Mouse (Mus musculus): ENCODE data around the gene Hrc.

The Hrc gene

DNA sequence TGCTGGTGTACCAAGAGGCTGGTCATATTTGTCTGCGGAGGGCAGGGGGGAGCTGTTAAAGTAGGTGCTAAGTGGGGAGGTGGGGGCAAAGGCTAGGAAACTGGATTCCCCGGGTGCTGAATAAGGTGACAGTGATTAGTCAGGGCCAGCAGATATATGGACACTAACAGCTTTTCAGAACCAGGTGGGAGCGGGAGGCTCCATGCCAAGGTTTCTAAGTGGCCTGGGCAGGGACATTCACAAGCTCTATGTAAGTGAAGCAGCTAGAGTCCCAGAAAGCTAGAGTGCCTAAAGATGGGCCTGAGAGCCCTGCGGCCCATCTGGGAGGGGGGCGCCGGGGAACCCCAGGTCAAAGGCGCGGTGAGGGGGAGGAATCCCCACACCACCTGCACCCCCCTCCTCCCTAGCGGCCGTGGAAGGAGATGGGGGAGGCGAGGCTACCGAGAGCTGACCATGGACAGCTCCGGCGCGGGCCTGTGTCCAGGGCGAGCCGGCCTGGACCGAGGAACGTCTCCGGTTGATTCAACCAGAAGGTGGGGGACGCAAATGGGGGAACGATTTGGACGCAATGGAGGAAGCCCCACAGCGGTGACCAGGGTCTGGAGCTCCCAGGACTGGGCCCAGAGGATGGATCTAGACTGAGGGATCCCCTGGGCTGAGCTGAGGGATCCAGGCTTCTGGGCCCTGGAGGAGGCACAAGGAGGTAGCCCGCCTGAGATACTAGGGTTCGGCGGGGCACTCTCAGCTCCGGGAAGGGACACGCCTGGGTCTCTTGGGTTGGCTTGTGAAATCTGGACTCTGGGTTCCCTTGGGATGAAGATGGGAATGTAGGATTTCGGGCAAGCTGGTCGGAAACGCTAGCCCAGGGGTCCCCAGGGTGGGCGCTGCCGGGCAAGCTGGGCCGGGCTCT lies 30.9 kb downstream of the Hrc start:
- no peak for DNase-seq (ENCODE audit: low spot score in 2 of 2)

DNA sequence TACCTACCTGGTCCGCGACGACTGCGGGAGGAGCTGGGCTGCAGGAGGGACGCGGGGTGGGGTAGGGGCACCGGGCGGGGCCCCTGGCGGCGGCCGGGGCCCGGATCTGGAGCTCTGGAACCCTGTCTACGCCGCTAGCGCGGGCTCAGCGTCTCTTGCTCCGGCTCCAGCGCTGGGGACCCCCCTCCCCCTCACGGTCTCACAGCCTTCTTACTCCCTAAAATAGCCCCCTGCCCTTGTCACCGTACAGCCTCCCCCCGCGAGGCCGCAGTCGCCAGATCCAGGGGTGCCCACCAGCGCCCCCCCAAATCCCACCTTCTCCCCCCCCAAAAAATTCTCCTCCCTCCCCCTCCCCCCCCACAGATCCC lies 31.5 kb downstream of the Hrc start, which contains the start of gene Ppfia3:
TSS of gene Ppfia3 (minus strand) at position 368 of the 368 bp plus-strand sequence.
- no peak for DNase-seq (ENCODE audit: low spot score in 2 of 2)

GRCm38 (mm10) chr7:45367020-45367880 lies 32.2 kb downstream of the Hrc start:
- peak; percentile 96 to 97 for DNase-seq (ENCODE audit: low spot score in 2 of 2)

- DNase-seq (ENCODE audit: low spot score in 2 of 2), result no peak
Measured at GRCm38 (mm10) chr7:45368178-45368577, 33.1 kb downstream of the Hrc start.

GRCm38 (mm10) chr7:45369022-45369745 lies 34.1 kb downstream of the Hrc start:
- DNase-seq (ENCODE audit: low spot score in 2 of 2), result no peak

DNA sequence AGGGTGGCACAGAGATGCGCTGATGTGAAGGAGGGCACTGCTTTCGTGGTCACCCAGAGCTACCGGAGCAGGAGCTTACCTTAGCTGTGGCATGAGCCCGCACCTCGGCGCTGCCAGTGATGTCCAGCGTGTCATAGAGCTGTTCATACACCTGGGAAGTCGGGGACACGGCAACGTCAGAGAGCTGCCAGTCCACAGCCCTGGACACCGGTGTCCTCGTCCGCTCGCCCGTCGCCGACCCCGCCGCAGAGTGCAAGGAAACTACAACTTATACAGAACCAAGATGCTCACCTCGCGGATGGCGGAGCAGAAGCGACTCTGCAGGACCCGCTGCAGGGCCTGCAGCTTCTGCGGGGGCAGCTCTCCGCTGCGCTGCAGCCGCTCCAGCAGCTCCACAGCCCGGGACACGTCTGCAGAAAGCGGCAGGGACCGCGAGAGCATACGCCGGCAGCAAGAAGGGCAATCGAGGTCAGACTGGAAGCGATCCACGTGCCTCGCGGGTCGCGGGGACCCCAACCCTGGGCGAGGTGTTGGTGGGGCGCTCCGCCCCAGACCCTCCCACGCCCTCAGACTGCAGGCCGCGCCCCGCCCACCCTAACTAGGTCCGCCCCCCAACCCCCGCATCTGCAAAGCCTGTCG lies 34.9 kb downstream of the Hrc start:
- DNase-seq (ENCODE audit: low spot score in 2 of 2), result peak in 1 of 2 experiments; percentile 23

- DNase-seq (ENCODE audit: low spot score in 2 of 2), result peak; percentile 85 to 89
Measured at GRCm38 (mm10) chr7:45370475-45371311, 35.6 kb downstream of the Hrc start, which contains the start of gene Lin7b. Gene Lin7b, minus strand, starts transcription at chr7:45370583.

- DNase-seq (ENCODE audit: low spot score in 2 of 2), result no peak
Measured at GRCm38 (mm10) chr7:45372371-45372770, 37.3 kb downstream of the Hrc start.

- no peak for DNase-seq (ENCODE audit: low spot score in 2 of 2)
Measured at GRCm38 (mm10) chr7:45374620-45375019, 39.5 kb downstream of the Hrc start.

GRCm38 (mm10) chr7:45376057-45376456 lies 41.0 kb downstream of the Hrc start:
- no peak for DNase-seq (ENCODE audit: low spot score in 2 of 2)

GRCm38 (mm10) chr7:45386077-45386476 lies 51.0 kb downstream of the Hrc start:
- DNase-seq (ENCODE audit: low spot score in 2 of 2), result no peak
